Mouse (Mus musculus): ENCODE measurements around the gene Atp8a2. TPM values are rescaled to one million over a fixed set of nuclear protein-coding genes. Genes with fewer than 3 reads are reported as not detected.

The Atp8a2 gene
- total RNA-seq, 1 experiment, result 0.62 TPM

- no peak for TF ChIP-seq CHD2 (IDR thresholded peaks at IDR 0.05; ENCODE audit: low read depth, low read length)
- TF ChIP-seq ZNF384 (IDR thresholded peaks at IDR 0.05; ENCODE audit: low read depth, low read length), result no peak
- TF ChIP-seq HCFC1 (IDR thresholded peaks at IDR 0.05; ENCODE audit: borderline replicate concordance, insufficient read depth, low read length), result no peak
- no peak for TF ChIP-seq MAFK (IDR thresholded peaks at IDR 0.05; ENCODE audit: insufficient read depth, low read depth, low read length)
- no peak for TF ChIP-seq ZC3H11A (IDR thresholded peaks at IDR 0.05; ENCODE audit: borderline replicate concordance, low read depth, low read length)
- H3K4me1 ChIP-seq (ENCODE audit: control insufficient read depth in 2 of 2, insufficient read depth in 2 of 2, low read length in 2 of 2, poor library complexity in 1 of 2), result no peaks in the 10 kb centered on the region
- DNase-seq (ENCODE audit: low read depth, low spot score), result no peak
- H3K9ac ChIP-seq (ENCODE audit: insufficient read depth, low read depth, low read length, poor library complexity, severe bottlenecking), result no peak overlapping the region
- in situ Hi-C loops (cut with MboI; ENCODE audit: low sequenced_read_pairs in 2 of 2, unreplicated experiment in 2 of 2), result no loop called here
- H3K27ac ChIP-seq (ENCODE audit: insufficient read depth, low read depth, low read length, poor library complexity, severe bottlenecking), result no peak overlapping the region
- no peaks in the 10 kb centered on the region for H3K9me3 ChIP-seq (ENCODE audit: control insufficient read depth, insufficient read depth, low read depth, low read length)
- H3K4me3 ChIP-seq (ENCODE audit: insufficient read depth in 1 of 2, low read depth in 1 of 2, low read length in 2 of 2, poor library complexity in 1 of 2, severe bottlenecking in 1 of 2), result no peak overlapping the region
- H3K36me3 ChIP-seq (ENCODE audit: control insufficient read depth, insufficient read depth, low read length, poor library complexity, severe bottlenecking), result no peaks in the 10 kb centered on the region
Observed at GRCm38 (mm10) chr14:59836876-59837543, 360.0 kb downstream of the Atp8a2 start.

- no peaks in the 10 kb centered on the region for H3K36me3 ChIP-seq (ENCODE audit: control insufficient read depth, insufficient read depth, low read length, poor library complexity, severe bottlenecking)
- no peak overlapping the region for H3K4me3 ChIP-seq (ENCODE audit: insufficient read depth in 1 of 2, low read depth in 1 of 2, low read length in 2 of 2, poor library complexity in 1 of 2, severe bottlenecking in 1 of 2)
- DNase-seq (ENCODE audit: low read depth, low spot score), result no peak
- H3K9ac ChIP-seq (ENCODE audit: insufficient read depth, low read depth, low read length, poor library complexity, severe bottlenecking), result no peak overlapping the region
- TF ChIP-seq MAFK (IDR thresholded peaks at IDR 0.05; ENCODE audit: insufficient read depth, low read depth, low read length), result no peak
- no peak for TF ChIP-seq ZC3H11A (IDR thresholded peaks at IDR 0.05; ENCODE audit: borderline replicate concordance, low read depth, low read length)
- TF ChIP-seq ZNF384 (IDR thresholded peaks at IDR 0.05; ENCODE audit: low read depth, low read length), result no peak
- TF ChIP-seq HCFC1 (IDR thresholded peaks at IDR 0.05; ENCODE audit: borderline replicate concordance, insufficient read depth, low read length), result no peak
- no peak for TF ChIP-seq CHD2 (IDR thresholded peaks at IDR 0.05; ENCODE audit: low read depth, low read length)
- H3K27ac ChIP-seq (ENCODE audit: insufficient read depth, low read depth, low read length, poor library complexity, severe bottlenecking), result no peak overlapping the region
- in situ Hi-C loops (cut with MboI; ENCODE audit: low sequenced_read_pairs in 2 of 2, unreplicated experiment in 2 of 2), result no loop called here
- no peaks in the 10 kb centered on the region for H3K4me1 ChIP-seq (ENCODE audit: control insufficient read depth in 2 of 2, insufficient read depth in 2 of 2, low read length in 2 of 2, poor library complexity in 1 of 2)
- no peaks in the 10 kb centered on the region for H3K9me3 ChIP-seq (ENCODE audit: control insufficient read depth, insufficient read depth, low read depth, low read length)
Observed at GRCm38 (mm10) chr14:59829580-59829979, 367.4 kb downstream of the Atp8a2 start.

- H3K27ac ChIP-seq (ENCODE audit: insufficient read depth, low read depth, low read length, poor library complexity, severe bottlenecking), result no peak overlapping the region
- no peak overlapping the region for H3K4me3 ChIP-seq (ENCODE audit: insufficient read depth in 1 of 2, low read depth in 1 of 2, low read length in 2 of 2, poor library complexity in 1 of 2, severe bottlenecking in 1 of 2)
- no peaks in the 10 kb centered on the region for H3K36me3 ChIP-seq (ENCODE audit: control insufficient read depth, insufficient read depth, low read length, poor library complexity, severe bottlenecking)
- TF ChIP-seq HCFC1 (IDR thresholded peaks at IDR 0.05; ENCODE audit: borderline replicate concordance, insufficient read depth, low read length) (no peak), CHD2 (IDR thresholded peaks at IDR 0.05; ENCODE audit: low read depth, low read length) (no peak), ZNF384 (IDR thresholded peaks at IDR 0.05; ENCODE audit: low read depth, low read length) (no peak), MAFK (IDR thresholded peaks at IDR 0.05; ENCODE audit: insufficient read depth, low read depth, low read length) (no peak)
- in situ Hi-C loops (cut with MboI; ENCODE audit: low sequenced_read_pairs in 2 of 2, unreplicated experiment in 2 of 2), result no loop called here
- no peak for DNase-seq (ENCODE audit: low read depth, low spot score)
- no peaks in the 10 kb centered on the region for H3K4me1 ChIP-seq (ENCODE audit: control insufficient read depth in 2 of 2, insufficient read depth in 2 of 2, low read length in 2 of 2, poor library complexity in 1 of 2)
- H3K9me3 ChIP-seq (ENCODE audit: control insufficient read depth, insufficient read depth, low read depth, low read length), result no peaks in the 10 kb centered on the region
- no peak overlapping the region for H3K9ac ChIP-seq (ENCODE audit: insufficient read depth, low read depth, low read length, poor library complexity, severe bottlenecking)
Observed at GRCm38 (mm10) chr14:59827409-59827808, 369.6 kb downstream of the Atp8a2 start.

GRCm38 (mm10) chr14:59820115-59820419 lies 376.9 kb downstream of the Atp8a2 start:
- H3K9me3 ChIP-seq (ENCODE audit: control insufficient read depth, insufficient read depth, low read depth, low read length), result no peaks in the 10 kb centered on the region
- H3K36me3 ChIP-seq (ENCODE audit: control insufficient read depth, insufficient read depth, low read length, poor library complexity, severe bottlenecking), result no peaks in the 10 kb centered on the region
- no peaks in the 10 kb centered on the region for H3K4me1 ChIP-seq (ENCODE audit: control insufficient read depth in 2 of 2, insufficient read depth in 2 of 2, low read length in 2 of 2, poor library complexity in 1 of 2)
- DNase-seq (ENCODE audit: low read depth, low spot score), result no peak
- no peak overlapping the region for H3K4me3 ChIP-seq (ENCODE audit: insufficient read depth in 1 of 2, low read depth in 1 of 2, low read length in 2 of 2, poor library complexity in 1 of 2, severe bottlenecking in 1 of 2)
- TF ChIP-seq HCFC1 (IDR thresholded peaks at IDR 0.05; ENCODE audit: borderline replicate concordance, insufficient read depth, low read length), result no peak
- no peak for TF ChIP-seq ZC3H11A (IDR thresholded peaks at IDR 0.05; ENCODE audit: borderline replicate concordance, low read depth, low read length)
- no peak for TF ChIP-seq MAFK (IDR thresholded peaks at IDR 0.05; ENCODE audit: insufficient read depth, low read depth, low read length)
- no peak for TF ChIP-seq ZNF384 (IDR thresholded peaks at IDR 0.05; ENCODE audit: low read depth, low read length)
- no peak for TF ChIP-seq CHD2 (IDR thresholded peaks at IDR 0.05; ENCODE audit: low read depth, low read length)
- H3K27ac ChIP-seq (ENCODE audit: insufficient read depth, low read depth, low read length, poor library complexity, severe bottlenecking), result no peak overlapping the region
- in situ Hi-C loops (cut with MboI; ENCODE audit: low sequenced_read_pairs in 2 of 2, unreplicated experiment in 2 of 2), result no loop called here
- H3K9ac ChIP-seq (ENCODE audit: insufficient read depth, low read depth, low read length, poor library complexity, severe bottlenecking), result no peak overlapping the region
